Mouse (Mus musculus) embryonic facial prominence, embryonic 14.5 days (tissue): Measurements from ENCODE around the gene Spats1. TPM values are rescaled to one million over a fixed set of nuclear protein-coding genes. Genes with fewer than 3 reads are reported as not detected.

ENCODE experiments used
- ATAC-seq: fragments of 200-750 bp; cut with Nextera tagmentation; 2 replicates; pipeline ENCODE4 v1.8.0; 2017; ENCODE audit warnings: low read depth, moderate number of reproducible peaks, moderate TSS enrichment
- DNase-seq: peaks from one replicate; pipeline ENCODE4 v3.0.0-alpha.2; 2015; ENCODE audit warnings: low spot score
- H3K27ac ChIP-seq: fragments of 300-500 bp; sonication (generic); replicated peaks from 2 replicates; pipeline ENCODE4 v1.5.1; 2014; ENCODE audit warnings: low read depth, mild to moderate bottlenecking, low read length, moderate library complexity
- H3K27me3 ChIP-seq: fragments of 300-500 bp; sonication (generic); replicated peaks from 2 replicates; pipeline ENCODE4 v1.6.1; 2014; ENCODE audit warnings: low read length; ENCODE audit not compliant: control insufficient read depth, insufficient read depth
- H3K36me3 ChIP-seq: fragments of 300-500 bp; sonication (generic); 2 replicates; pipeline ENCODE4 v1.6.1; 2014; ENCODE audit warnings: low read length, mixed read lengths; ENCODE audit not compliant: control insufficient read depth, insufficient read depth
- H3K4me1 ChIP-seq: fragments of 300-500 bp; sonication (generic); 2 replicates; pipeline ENCODE4 v1.6.1; 2014; ENCODE audit warnings: antibody characterized with exemption, low read length; ENCODE audit not compliant: control insufficient read depth, insufficient read depth
- H3K4me2 ChIP-seq: fragments of 300-500 bp; sonication (generic); 2 replicates; pipeline ENCODE4 v1.6.1; 2014; ENCODE audit warnings: low read depth, mild to moderate bottlenecking, low read length, moderate library complexity, mixed read lengths
- H3K4me3 ChIP-seq: fragments of 300-500 bp; sonication (generic); 2 replicates; pipeline ENCODE4 v1.5.1; 2014; ENCODE audit warnings: low read depth, mild to moderate bottlenecking, low read length
- H3K9ac ChIP-seq: fragments of 300-500 bp; sonication (generic); 2 replicates; pipeline ENCODE4 v1.6.1; 2014; ENCODE audit warnings: low read depth, mild to moderate bottlenecking, low read length, moderate library complexity, mixed read lengths
- H3K9me3 ChIP-seq: fragments of 300-500 bp; sonication (generic); 2 replicates; pipeline ENCODE4 v1.6.1; 2016; ENCODE audit warnings: low read length; ENCODE audit not compliant: control insufficient read depth
- WGBS: fragments of 180-500 bp; shearing (Covaris S2); extraction: QIAGEN DNeasy Blood & Tissue Kit; methylation state at CpG from one replicate; pipeline ENCODE4 v1.1.7; 2014; 5-methylcytosine and 5-hydroxymethylcytosine counted together
- polyA plus RNA-seq: library from polyadenylated mRNA; unstranded; fragments of >200 nt; fragmentation: Nextera tagmentation; extraction: Ambion mirVana; gene quantifications from 2 replicates; pipeline ENCODE4 v1.2.1, GENCODE M21; 2014

Spats1 gene
- polyA plus RNA-seq, 1 experiment from 2014 or later: 0.95 TPM

DNA sequence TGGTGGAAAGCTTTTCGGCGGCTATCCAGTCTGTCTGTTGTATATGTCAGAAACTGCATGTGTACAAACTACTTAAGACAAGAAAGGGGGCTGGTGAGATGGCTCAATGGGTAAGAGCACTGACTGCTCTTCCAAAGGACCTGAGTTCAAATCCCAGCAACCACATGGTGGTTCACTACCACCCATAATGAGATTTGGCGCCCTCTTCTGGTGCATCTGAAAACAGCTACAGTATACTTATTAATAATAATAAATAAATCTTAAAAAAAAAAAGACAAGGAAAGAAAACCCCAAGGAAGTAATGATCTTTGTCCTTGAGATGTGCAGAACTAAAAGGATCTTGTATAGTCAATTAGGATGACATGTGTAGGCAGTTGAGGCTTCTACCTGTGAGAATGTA is 77.7 kb downstream of the Spats1 start:
- H3K9ac ChIP-seq: no peak overlapping the region
- no peak overlapping the region for H3K4me3 ChIP-seq
- DNase-seq: no peak
- H3K27me3 ChIP-seq: no peaks in the 10 kb centered on the region
- no peaks in the 10 kb centered on the region for H3K9me3 ChIP-seq
- ATAC-seq: no peak
- peaks cover 50% of the 10 kb centered on the region for H3K36me3 ChIP-seq
- WGBS: 73% methylated on average over 3 of the region's 3 CpGs
- no peak overlapping the region for H3K4me2 ChIP-seq
- no peak overlapping the region for H3K27ac ChIP-seq
- 0 out of 2 replicates have a peak, but pooled peaks cover 4% of the 10 kb centered on the region for H3K4me1 ChIP-seq

DNA sequence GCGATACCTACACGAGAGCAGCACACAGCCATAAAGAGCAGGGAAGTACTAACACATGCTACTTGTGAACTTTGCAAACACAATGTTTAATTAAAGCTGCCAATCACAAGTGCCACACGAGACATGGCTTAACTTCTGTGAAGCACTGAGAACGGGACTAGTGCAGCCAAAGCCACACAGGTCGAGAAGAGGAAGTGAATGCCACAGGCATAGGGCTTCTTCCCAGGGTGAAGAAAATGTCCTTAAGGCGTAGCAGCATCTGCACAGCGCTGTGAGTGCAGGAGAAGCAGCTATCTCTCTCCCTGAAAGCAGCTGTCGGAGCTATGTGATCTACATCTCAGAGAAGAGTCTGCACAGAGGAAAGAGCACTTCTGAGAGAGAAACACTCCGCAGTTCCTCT is 80.6 kb downstream of the Spats1 start:
- Histone ChIP-seq H3K36me3 (peaks cover 69% of the 10 kb centered on the region), H3K9ac (no peak overlapping the region), H3K4me1 (no peaks in the 10 kb centered on the region), H3K27me3 (no peaks in the 10 kb centered on the region), H3K9me3 (no peaks in the 10 kb centered on the region), H3K4me3 (no peak overlapping the region), H3K4me2 (no peak overlapping the region), H3K27ac (no peak overlapping the region)
- ATAC-seq (no peak), DNase-seq (no peak)
- 62% methylated on average over 9 of the region's 9 CpGs for WGBS

DNA sequence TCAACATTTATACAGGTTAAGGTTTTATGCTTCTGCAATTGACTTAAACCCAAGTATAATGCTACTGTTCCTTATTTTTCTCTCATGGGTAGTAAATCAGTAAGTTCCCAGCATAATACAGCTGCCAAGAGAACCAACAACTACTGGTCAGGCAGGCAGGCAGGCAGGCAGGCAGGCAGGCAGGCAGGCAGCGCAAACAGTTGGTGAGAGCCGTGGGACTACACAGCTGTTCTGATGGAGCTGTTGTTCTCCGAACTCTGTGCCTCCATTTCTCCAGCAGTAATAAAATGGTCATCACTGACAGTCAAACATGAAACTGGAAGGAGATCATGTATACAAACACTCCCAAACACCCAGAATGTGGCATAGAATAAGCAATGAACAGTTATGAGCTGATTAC is 81.5 kb downstream of the Spats1 start:
- Histone ChIP-seq H3K27ac (no peak overlapping the region), H3K4me1 (no peaks in the 10 kb centered on the region), H3K4me3 (no peak overlapping the region), H3K4me2 (no peak overlapping the region), H3K27me3 (no peaks in the 10 kb centered on the region), H3K36me3 (peaks cover 71% of the 10 kb centered on the region), H3K9me3 (no peaks in the 10 kb centered on the region), H3K9ac (no peak overlapping the region)
- ATAC-seq: no peak
- DNase-seq: no peak
- 70% methylated on average over 3 of the region's 3 CpGs for WGBS

Other genes starting within 250 kb of the Spats1 start
- gene Cdc5l, start 41.7 kb downstream of the Spats1 start, polyA plus RNA-seq: 60.1 and 61.1 TPM in 2 replicates
- gene Aars2, start 31.4 kb upstream of the Spats1 start, polyA plus RNA-seq: 12.5 and 14.5 TPM in 2 replicates
- gene Tcte1, start 48.0 kb upstream of the Spats1 start, polyA plus RNA-seq: 0.93 and 2.7 TPM in 2 replicates
- 1.7 and 2.8 TPM in 2 replicates for gene Tmem151b, start 74.3 kb upstream of the Spats1 start, polyA plus RNA-seq
- 4.3 and 4.7 TPM in 2 replicates for gene Nfkbie, start 80.3 kb upstream of the Spats1 start, polyA plus RNA-seq
- gene Slc35b2, start 88.5 kb upstream of the Spats1 start, polyA plus RNA-seq: 139 and 143 TPM in 2 replicates
- gene Hsp90ab1, start 97.9 kb upstream of the Spats1 start, polyA plus RNA-seq: 1,431 and 1,467 TPM in 2 replicates
- gene Slc29a1, start 124.2 kb upstream of the Spats1 start, polyA plus RNA-seq: 96.5 and 110 TPM in 2 replicates
- 52.1 and 52.5 TPM in 2 replicates for gene Mymx, start 126.7 kb upstream of the Spats1 start, polyA plus RNA-seq
- gene Capn11, start 183.9 kb upstream of the Spats1 start, polyA plus RNA-seq: 0.83 TPM in 1 of 2 replicates, not detected in the other
- gene Mrpl14, start 210.9 kb upstream of the Spats1 start, polyA plus RNA-seq: 146 and 148 TPM in 2 replicates
- gene Tmem63b, start 211.5 kb upstream of the Spats1 start, polyA plus RNA-seq: 30.4 and 32.9 TPM in 2 replicates